Mouse (Mus musculus) WW6 (cell line): ENCODE data around the gene Slc25a20.
"Not testable (repeated sequence)": the region's sequence is repeated elsewhere in the genome, so short reads cannot be mapped to it uniquely, and the experiment has no call there.

Source experiments
- DNase-seq: peaks from one replicate; pipeline ENCODE4 v3.0.0-alpha.2; 2013; ENCODE audit warnings: low read depth, low spot score

Gene Slc25a20

GRCm38 (mm10) chr9:108661677-108662612 is at the start of gene Slc25a20:
Slc25a20 (plus strand) TSS chr9:108662088.
- DNase-seq, result peak; percentile 81

- DNase-seq, result no peak
Observed at GRCm38 (mm10) chr9:108617301-108617700, 44.6 kb upstream of the Slc25a20 start.

GRCm38 (mm10) chr9:108626498-108626897 is 35.4 kb upstream of the Slc25a20 start:
- no peak for DNase-seq

GRCm38 (mm10) chr9:108628141-108628540 is 33.7 kb upstream of the Slc25a20 start:
- no peak for DNase-seq

GRCm38 (mm10) chr9:108630683-108631082 is 31.2 kb upstream of the Slc25a20 start:
- no peak for DNase-seq

- no peak for DNase-seq
Observed at GRCm38 (mm10) chr9:108631631-108632256, 30.1 kb upstream of the Slc25a20 start.

GRCm38 (mm10) chr9:108632375-108632774 is 29.5 kb upstream of the Slc25a20 start:
- no peak for DNase-seq

GRCm38 (mm10) chr9:108633846-108634245 is 28.0 kb upstream of the Slc25a20 start:
- no peak for DNase-seq

GRCm38 (mm10) chr9:108635415-108635814 is 26.5 kb upstream of the Slc25a20 start:
- DNase-seq, result no peak

- no peak for DNase-seq
Observed at GRCm38 (mm10) chr9:108639825-108640224, 22.1 kb upstream of the Slc25a20 start.

GRCm38 (mm10) chr9:108648166-108648565 is 13.7 kb upstream of the Slc25a20 start:
- DNase-seq, result no peak

- peak; percentile 79 for DNase-seq
Observed at GRCm38 (mm10) chr9:108648611-108649560, 13.0 kb upstream of the Slc25a20 start, which contains the start of gene Arih2. Arih2 (minus strand) TSS chr9:108649386.

- no peak for DNase-seq
Observed at GRCm38 (mm10) chr9:108649561-108650440, 12.1 kb upstream of the Slc25a20 start.

- peak; percentile 39 for DNase-seq
Observed at GRCm38 (mm10) chr9:108654566-108655464, 7.1 kb upstream of the Slc25a20 start.

GRCm38 (mm10) chr9:108655865-108656264 is 6.0 kb upstream of the Slc25a20 start:
- DNase-seq, result not testable (repeated sequence)

GRCm38 (mm10) chr9:108662660-108663059 is 772 bp downstream of the Slc25a20 start:
- no peak for DNase-seq

GRCm38 (mm10) chr9:108669875-108670274 is 8.0 kb downstream of the Slc25a20 start:
- no peak for DNase-seq

- no peak for DNase-seq
Observed at GRCm38 (mm10) chr9:108673151-108673550, 11.3 kb downstream of the Slc25a20 start.

- no peak for DNase-seq
Observed at GRCm38 (mm10) chr9:108680026-108680425, 18.1 kb downstream of the Slc25a20 start.
